Mouse (Mus musculus) ZHBTc4 (cell line): ENCODE measurements at regions not wholly inside any gene's neighbourhood (a gene's known extent, or its start where the extent isn't known, plus 50 kb on each side); places are given as distances from the start of the nearest gene placed in this dataset.

ENCODE experiments used
- DNase-seq: peaks from one replicate; pipeline ENCODE4 v3.0.0-alpha.2; 2011; ENCODE audit warnings: low read depth, low spot score

- DNase-seq = no peak
Measured at GRCm38 (mm10) chr6:15501063-15501462, 219.4 kb upstream of the Mdfic start.

DNA sequence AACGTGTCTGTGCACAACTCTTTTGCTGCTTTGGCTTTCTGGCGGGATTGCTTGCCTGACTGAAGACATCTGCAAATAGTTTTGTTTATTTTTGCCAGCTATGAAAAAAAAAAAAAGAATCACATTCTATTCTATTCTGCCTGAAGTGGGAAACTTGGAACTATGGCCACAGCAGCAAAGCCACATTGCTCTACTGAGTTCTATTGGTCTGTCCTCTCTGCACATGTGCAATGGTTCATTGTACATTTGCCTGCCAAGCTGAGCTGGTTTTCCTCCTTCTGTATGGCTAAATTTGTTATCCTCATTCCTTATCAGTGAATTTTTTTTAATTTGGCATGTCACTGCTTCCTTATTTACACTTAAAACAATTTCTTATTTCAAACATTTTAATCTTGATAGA is 211.1 kb upstream of the Mdfic start:
- DNase-seq = no peak

GRCm38 (mm10) chr6:15537279-15537678 is 183.2 kb upstream of the Mdfic start:
- DNase-seq = no peak

- DNase-seq = no peak
Measured at GRCm38 (mm10) chr6:15541969-15542368, 178.5 kb upstream of the Mdfic start.

DNA sequence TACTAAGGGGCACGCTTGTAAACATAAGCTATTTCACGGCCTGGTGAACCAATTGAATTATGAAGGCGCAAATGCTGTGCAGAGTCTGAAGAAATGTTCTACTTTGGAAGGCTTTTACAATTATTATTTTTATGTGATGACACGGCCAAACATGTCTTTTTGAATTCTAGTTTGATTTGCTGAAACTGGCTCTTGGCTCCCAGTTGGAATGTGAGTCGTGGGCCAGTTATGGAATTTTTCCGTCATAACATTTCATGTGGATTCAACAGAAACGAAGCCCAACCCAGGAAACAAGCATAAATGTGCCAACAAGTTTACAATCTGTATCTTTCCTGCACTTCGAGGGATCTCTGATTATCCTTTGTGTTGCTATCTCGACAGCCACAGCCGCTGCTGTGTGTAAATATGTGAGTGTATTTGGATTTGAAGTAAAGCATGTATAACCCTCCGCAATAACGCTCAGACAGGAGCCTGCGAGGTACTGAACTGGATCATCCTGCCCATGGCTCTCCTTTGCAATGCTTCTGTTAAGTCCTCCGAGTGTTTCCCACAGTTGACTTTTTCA is 176.9 kb upstream of the Mdfic start:
- no peak for DNase-seq

DNA sequence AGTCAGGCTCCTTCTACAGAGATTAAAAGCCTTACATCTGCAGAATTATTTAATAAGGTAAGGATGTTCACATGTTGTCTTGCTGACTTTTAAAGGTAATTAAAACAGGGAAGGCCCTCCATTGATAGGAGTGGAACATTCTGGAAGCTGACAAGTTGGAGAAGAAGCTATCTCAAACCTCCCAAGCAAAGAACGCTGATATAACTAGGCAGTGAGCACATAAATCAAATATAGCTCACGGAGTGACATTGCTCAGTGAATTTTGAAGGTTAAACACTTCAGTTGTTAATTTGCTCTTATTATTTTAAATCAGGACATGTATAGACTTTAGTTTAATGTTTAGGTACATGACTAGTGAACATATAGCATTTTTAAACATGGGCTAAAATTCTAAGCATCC is 171.6 kb upstream of the Mdfic start:
- DNase-seq = no peak

DNA sequence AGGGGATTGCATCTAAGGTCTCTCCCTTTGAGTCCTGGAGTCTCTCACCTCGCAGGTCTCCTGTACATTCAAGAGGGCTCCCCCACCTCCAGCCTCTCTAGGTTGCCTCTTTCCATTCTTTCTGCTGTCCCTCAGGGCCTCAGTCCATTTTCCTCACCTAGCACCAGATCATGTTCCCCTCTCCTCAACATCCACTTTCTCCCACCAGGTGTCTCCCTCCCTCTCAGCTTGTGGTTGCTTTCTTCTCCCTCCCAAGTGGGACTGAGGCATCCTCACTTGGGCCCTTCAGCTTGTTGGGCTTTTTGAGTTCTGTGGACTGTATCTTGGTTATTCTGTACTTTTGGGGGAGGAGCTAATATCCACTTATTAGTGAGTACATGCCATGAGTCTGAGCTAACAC is 127.7 kb upstream of the Mdfic start:
- peak; percentile 36 for DNase-seq

DNA sequence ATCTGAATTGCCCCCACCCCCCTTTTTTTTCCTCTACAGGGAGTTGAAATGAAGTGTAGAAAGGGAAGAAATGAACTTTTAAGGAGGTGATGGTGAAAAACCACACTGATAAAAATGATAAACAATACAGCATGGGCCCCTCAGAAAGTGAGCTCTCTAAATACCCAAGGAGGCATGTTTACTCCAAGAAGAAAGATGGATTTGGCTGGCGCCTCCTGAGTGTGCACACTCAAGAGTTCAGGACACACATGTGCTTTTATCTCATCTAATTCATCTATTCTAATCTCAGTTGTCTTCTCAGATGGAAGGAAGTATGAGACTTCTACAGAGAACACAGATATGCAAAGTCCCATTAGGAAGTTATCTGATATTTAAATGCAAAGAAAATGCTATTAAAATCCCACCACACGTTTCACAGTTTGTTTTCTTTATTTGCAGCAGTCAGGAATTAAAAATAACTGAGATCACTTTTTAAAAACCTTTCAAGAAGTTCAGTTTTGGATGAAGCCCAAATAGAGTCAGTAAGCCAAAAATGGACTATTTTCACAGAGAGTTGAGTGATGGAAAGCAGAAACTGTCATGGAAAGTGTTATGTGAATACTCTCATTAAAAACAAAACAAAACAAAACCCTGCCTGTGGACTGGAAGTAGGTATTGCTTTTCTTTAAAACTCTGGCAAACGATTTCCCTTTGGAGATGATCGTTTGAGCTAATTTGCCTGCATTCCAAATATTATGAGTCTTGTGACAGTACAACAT is 123.1 kb upstream of the Mdfic start:
- DNase-seq = no peak

- DNase-seq = no peak
Measured at GRCm38 (mm10) chr6:15610208-15610607, 110.3 kb upstream of the Mdfic start.

DNA sequence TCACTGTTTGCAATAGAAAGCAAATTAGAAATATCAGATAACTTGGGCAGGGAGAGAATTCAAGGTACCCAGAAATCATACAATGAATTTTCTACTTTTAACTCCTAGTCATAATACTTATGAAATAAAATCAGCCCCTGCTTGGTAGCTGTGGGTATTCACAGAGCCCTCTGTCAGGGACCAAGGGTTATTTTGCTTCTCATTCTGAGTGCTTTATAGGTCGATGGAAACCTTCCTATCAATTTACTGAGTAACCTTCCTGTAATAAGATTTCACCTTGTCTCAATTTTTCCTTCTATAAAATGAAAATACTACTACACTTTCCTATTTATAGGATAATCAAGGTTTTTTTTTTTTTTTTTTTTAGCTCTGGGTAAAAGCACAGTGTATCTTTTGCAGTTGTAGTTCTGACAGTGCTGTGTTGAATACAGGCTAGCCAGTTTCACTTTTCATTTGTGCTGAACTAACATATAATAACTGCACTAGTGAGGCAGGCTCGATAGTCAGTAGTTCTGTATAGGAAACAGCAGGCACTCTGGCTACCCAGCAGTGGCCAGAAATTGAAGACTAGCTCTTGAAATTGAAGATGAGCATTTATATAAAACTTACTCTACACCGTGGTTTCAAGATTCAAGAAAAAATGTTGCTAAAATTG is 94.4 kb upstream of the Mdfic start:
- DNase-seq = no peak

DNA sequence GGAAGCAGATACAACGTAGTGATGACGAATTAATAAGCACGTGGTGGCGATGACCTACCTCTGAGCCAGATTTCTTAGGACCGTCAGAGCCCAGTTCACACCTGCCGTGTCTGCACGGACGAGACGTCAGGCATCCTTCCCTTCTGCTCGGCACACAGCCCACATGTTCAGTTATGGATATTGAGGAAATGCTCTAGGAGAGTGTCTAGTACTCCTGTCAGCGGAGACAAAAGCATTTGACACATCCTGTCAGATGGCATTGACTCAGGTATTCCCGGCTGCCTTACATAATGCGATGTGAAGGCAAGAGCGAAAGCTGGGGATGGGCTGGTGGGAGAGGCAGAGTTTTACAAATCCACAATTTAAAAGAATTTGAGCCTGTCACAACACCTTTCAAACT is 81.9 kb upstream of the Mdfic start:
- DNase-seq = no peak

- no peak for DNase-seq
Measured at GRCm38 (mm10) chr6:15639378-15639777, 81.1 kb upstream of the Mdfic start.

- DNase-seq = no peak
Measured at GRCm38 (mm10) chr6:15639809-15640479, 80.5 kb upstream of the Mdfic start.

- DNase-seq = peak; percentile 4
Measured at GRCm38 (mm10) chr6:15644311-15644710, 76.2 kb upstream of the Mdfic start.

GRCm38 (mm10) chr6:15647499-15647898 is 73.0 kb upstream of the Mdfic start:
- DNase-seq = no peak
